Mouse (Mus musculus) forebrain, embryonic 11.5 days (tissue): ENCODE data around the gene Gorasp1. TPM values are rescaled to one million over a fixed set of nuclear protein-coding genes. Genes with fewer than 3 reads are reported as not detected.

Experiments
- ATAC-seq: fragments of 200-750 bp; cut with Nextera tagmentation; replicated peaks from 2 replicates; pipeline ENCODE4 v1.8.0; 2017; ENCODE audit warnings: moderate TSS enrichment; ENCODE audit not compliant: low FRiP score
- DNase-seq: peaks from one replicate; pipeline ENCODE4 v3.0.0-alpha.2; 2017; ENCODE audit warnings: low spot score
- H3K27ac ChIP-seq: fragments of 300-500 bp; sonication (generic); 2 replicates; pipeline ENCODE4 v1.5.1; 2014; ENCODE audit warnings: low read depth, low read length
- H3K27me3 ChIP-seq: fragments of 300-500 bp; sonication (generic); 2 replicates; pipeline ENCODE4 v1.6.1; 2014; ENCODE audit warnings: mild to moderate bottlenecking, low read length, mixed read lengths; ENCODE audit not compliant: control insufficient read depth, insufficient read depth
- H3K36me3 ChIP-seq: fragments of 300-500 bp; sonication (generic); 2 replicates; pipeline ENCODE4 v1.6.1; 2014; ENCODE audit warnings: mild to moderate bottlenecking, low read length, moderate library complexity, mixed read lengths; ENCODE audit not compliant: control insufficient read depth, insufficient read depth
- H3K4me1 ChIP-seq: fragments of 300-500 bp; sonication (generic); replicated peaks from 2 replicates; pipeline ENCODE4 v1.6.1; 2014; ENCODE audit warnings: low read length, mixed read lengths; ENCODE audit not compliant: control insufficient read depth, insufficient read depth
- H3K4me2 ChIP-seq: fragments of 300-500 bp; sonication (generic); 2 replicates; pipeline ENCODE4 v1.6.1; 2014; ENCODE audit warnings: low read depth, mild to moderate bottlenecking, low read length, moderate library complexity, mixed read lengths; ENCODE audit not compliant: severe bottlenecking
- H3K4me3 ChIP-seq: fragments of 300-500 bp; sonication (generic); 2 replicates; pipeline ENCODE4 v1.5.1; 2014; ENCODE audit warnings: low read depth, low read length
- H3K9ac ChIP-seq: fragments of 300-500 bp; sonication (generic); 2 replicates; pipeline ENCODE4 v1.6.1; 2014; ENCODE audit warnings: low read length
- H3K9me3 ChIP-seq: fragments of 300-500 bp; sonication (generic); 2 replicates; pipeline ENCODE4 v1.6.1; 2016; ENCODE audit warnings: low read length, mixed read lengths; ENCODE audit not compliant: control insufficient read depth
- WGBS: fragments of 180-500 bp; shearing (Covaris S2); extraction: QIAGEN DNeasy Blood & Tissue Kit; methylation state at CpG from one replicate; pipeline ENCODE4 v1.1.7; 2014; 5-methylcytosine and 5-hydroxymethylcytosine counted together
- polyA plus RNA-seq: library from polyadenylated mRNA; unstranded; fragments of >200 nt; fragmentation: Nextera tagmentation; extraction: Ambion mirVana; gene quantifications from 2 replicates; pipeline ENCODE4 v1.2.1, GENCODE M21; 2014

Gorasp1 gene
- polyA plus RNA-seq, 1 experiment from 2014 or later = 19.3 TPM

GRCm38 (mm10) chr9:119975286-119975685 lies 37.9 kb upstream of the Gorasp1 start:
- Histone ChIP-seq H3K9me3 (no peaks in the 10 kb centered on the region), H3K4me1 (peaks cover 2% of the 10 kb centered on the region; the same call in 1 of the 2 replicates), H3K27ac (no peak overlapping the region), H3K27me3 (no peaks in the 10 kb centered on the region), H3K4me2 (no peak overlapping the region), H3K36me3 (no peaks in the 10 kb centered on the region), H3K9ac (no peak overlapping the region), H3K4me3 (no peak overlapping the region)
- ATAC-seq (no peak), DNase-seq (no peak)
- WGBS = 98% methylated on average over 4 of the region's 4 CpGs

GRCm38 (mm10) chr9:119974609-119975008 lies 37.2 kb upstream of the Gorasp1 start:
- H3K4me1 ChIP-seq = peaks cover 2% of the 10 kb centered on the region; the same call in 1 of the 2 replicates

GRCm38 (mm10) chr9:119973869-119974520 lies 36.6 kb upstream of the Gorasp1 start:
- Histone ChIP-seq H3K4me1 (no peaks in the 10 kb centered on the region; the same call in 1 of the 2 replicates), H3K4me2 (no peak overlapping the region), H3K36me3 (no peaks in the 10 kb centered on the region), H3K9me3 (no peaks in the 10 kb centered on the region), H3K27me3 (no peaks in the 10 kb centered on the region), H3K27ac (no peak overlapping the region), H3K9ac (no peak overlapping the region), H3K4me3 (no peak overlapping the region)
- DNase-seq (no peak), ATAC-seq (no peak)
- WGBS = 87% methylated on average over 27 of the region's 27 CpGs

More at GRCm38 (mm10) chr9:119974609-119975008, 37.2 kb upstream of the Gorasp1 start:
- Histone ChIP-seq H3K36me3 (no peaks in the 10 kb centered on the region), H3K27ac (no peak overlapping the region), H3K4me3 (no peak overlapping the region), H3K9ac (no peak overlapping the region), H3K9me3 (no peaks in the 10 kb centered on the region), H3K4me2 (no peak overlapping the region), H3K27me3 (no peaks in the 10 kb centered on the region)
- DNase-seq (no peak), ATAC-seq (no peak)
- 85% methylated on average over 5 of the region's 5 CpGs for WGBS

- Histone ChIP-seq H3K4me2 (no peak overlapping the region), H3K27ac (no peak overlapping the region), H3K4me1 (no peaks in the 10 kb centered on the region; the same call in 1 of the 2 replicates), H3K27me3 (no peaks in the 10 kb centered on the region), H3K4me3 (no peak overlapping the region), H3K9ac (no peak overlapping the region), H3K36me3 (no peaks in the 10 kb centered on the region), H3K9me3 (no peaks in the 10 kb centered on the region)
- DNase-seq (no peak), ATAC-seq (no peak)
- 97% methylated on average over 23 of the region's 23 CpGs for WGBS
Measured at GRCm38 (mm10) chr9:119973281-119973680, 35.9 kb upstream of the Gorasp1 start.

DNA sequence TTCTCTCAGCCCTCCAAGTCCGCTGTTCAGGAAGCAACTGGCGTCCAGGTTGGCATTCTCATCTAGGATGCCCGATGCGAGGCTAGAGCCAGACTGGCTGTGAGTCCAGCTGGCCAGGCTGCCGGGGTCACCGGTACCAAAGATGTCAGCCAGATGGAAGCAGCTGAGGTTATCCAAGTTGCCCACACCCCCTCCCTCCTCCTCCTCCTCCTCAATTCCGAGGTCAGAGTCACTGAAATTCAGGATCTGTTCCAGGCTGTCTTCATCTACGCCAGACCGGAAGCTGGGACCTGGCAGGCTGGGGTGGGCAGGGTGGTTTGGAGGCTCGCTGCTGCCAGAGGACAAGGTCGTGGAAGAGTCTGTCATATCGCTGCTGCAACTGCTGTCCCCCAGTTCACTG lies 35.2 kb upstream of the Gorasp1 start:
- Histone ChIP-seq H3K36me3 (no peaks in the 10 kb centered on the region), H3K4me2 (no peak overlapping the region), H3K9me3 (no peaks in the 10 kb centered on the region), H3K4me3 (no peak overlapping the region), H3K4me1 (no peaks in the 10 kb centered on the region; the same call in 1 of the 2 replicates), H3K27ac (no peak overlapping the region), H3K27me3 (no peaks in the 10 kb centered on the region), H3K9ac (no peak overlapping the region)
- ATAC-seq (no peak), DNase-seq (no peak)
- 93% methylated on average over 12 of the region's 12 CpGs for WGBS

- no peak for DNase-seq
- no peak for ATAC-seq
- Histone ChIP-seq H3K9ac (no peak overlapping the region), H3K27me3 (no peaks in the 10 kb centered on the region), H3K4me1 (no peaks in the 10 kb centered on the region), H3K36me3 (no peaks in the 10 kb centered on the region), H3K4me3 (no peak overlapping the region), H3K27ac (no peak overlapping the region), H3K9me3 (no peaks in the 10 kb centered on the region), H3K4me2 (no peak overlapping the region)
- 94% methylated on average over 10 of the region's 10 CpGs for WGBS
Measured at GRCm38 (mm10) chr9:119972166-119972565, 34.8 kb upstream of the Gorasp1 start.

- Histone ChIP-seq H3K36me3 (no peaks in the 10 kb centered on the region), H3K4me2 (no peak overlapping the region), H3K27ac (no peak overlapping the region), H3K9me3 (no peaks in the 10 kb centered on the region), H3K27me3 (no peaks in the 10 kb centered on the region), H3K9ac (no peak overlapping the region), H3K4me3 (no peak overlapping the region), H3K4me1 (no peaks in the 10 kb centered on the region)
- 84% methylated on average over 7 of the region's 7 CpGs for WGBS
- ATAC-seq = no peak
- no peak for DNase-seq
Measured at GRCm38 (mm10) chr9:119970763-119971656, 33.6 kb upstream of the Gorasp1 start.

DNA sequence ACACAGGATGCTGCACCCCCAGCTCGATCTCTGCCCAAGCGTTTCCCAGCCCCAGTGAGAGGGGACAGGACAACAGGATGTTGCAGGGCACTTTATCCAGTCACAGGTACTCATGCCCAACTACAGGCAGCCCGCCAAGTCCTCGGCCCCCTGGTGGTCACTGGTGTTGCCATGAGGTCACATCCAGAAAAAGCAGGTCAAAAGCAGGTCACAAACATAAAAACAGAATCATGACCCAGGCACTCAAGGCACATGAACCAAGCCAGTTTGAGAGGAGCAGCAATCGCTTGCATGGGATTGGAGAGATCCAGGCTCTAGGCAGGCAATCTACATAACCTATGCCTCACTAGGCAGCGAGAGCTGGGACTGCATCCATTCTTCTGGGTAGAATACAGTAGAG lies 32.9 kb upstream of the Gorasp1 start:
- no peaks in the 10 kb centered on the region for H3K4me1 ChIP-seq
- H3K9me3 ChIP-seq = no peaks in the 10 kb centered on the region
- no peak overlapping the region for H3K4me2 ChIP-seq
- no peaks in the 10 kb centered on the region for H3K36me3 ChIP-seq
- no peaks in the 10 kb centered on the region for H3K27me3 ChIP-seq
- H3K4me3 ChIP-seq = no peak overlapping the region
- no peak overlapping the region for H3K9ac ChIP-seq
- DNase-seq (no peak), ATAC-seq (no peak)
- no peak overlapping the region for H3K27ac ChIP-seq
- WGBS = 51% methylated on average over 6 of the region's 6 CpGs
